Mouse (Mus musculus) heart, adult 2 months (tissue): ENCODE measurements at regions not wholly inside any gene's neighbourhood (a gene's known extent, or its start where the extent isn't known, plus 50 kb on each side); places are given as distances from the start of the nearest gene placed in this dataset.

Experiments used
- CTCF ChIP-seq: fragments of 200-600 bp; IDR thresholded peaks from 2 replicates; pipeline ENCODE4 v1.8.1; 2022; ENCODE audit warnings: antibody characterized with exemption, mild to moderate bottlenecking, moderate library complexity
- EP300 ChIP-seq: fragments of 200-500 bp; IDR thresholded peaks from 2 replicates; pipeline ENCODE4 v1.6.1; 2011; ENCODE audit warnings: low read depth, low read length, control low read depth; ENCODE audit not compliant: insufficient read depth
- POLR2A ChIP-seq: fragments of 200-500 bp; IDR thresholded peaks from 2 replicates; pipeline ENCODE4 v1.6.1; 2011; ENCODE audit warnings: mild to moderate bottlenecking, low read depth, low read length, control low read depth; ENCODE audit not compliant: insufficient read depth

GRCm38 (mm10) chr9:23025247-23025646, 197.6 kb upstream of the Bmper start:
- TF ChIP-seq EP300, result no peak
- TF ChIP-seq POLR2A, result no peak
- no peak for TF ChIP-seq CTCF
